Mouse (Mus musculus) thymus, postnatal 0 days (tissue): ENCODE measurements around the gene H2-T3. TPM values are rescaled to one million over a fixed set of nuclear protein-coding genes. Genes with fewer than 3 reads are reported as not detected.
A peak's percentile ranks its signal among the peaks of the same experiment; 100 is the strongest.

Experiments
- DNase-seq: peaks from one replicate; pipeline ENCODE4 v3.0.0-alpha.2; 2015; ENCODE audit warnings: low spot score
- polyA plus RNA-seq: library from polyadenylated mRNA; unstranded; fragments of >200 nt; fragmentation: Nextera tagmentation; extraction: Ambion mirVana; gene quantifications from 2 replicates; pipeline ENCODE4 v1.2.1, GENCODE M21; 2015

Gene H2-T3
- polyA plus RNA-seq = 1.9 and 2.7 TPM in 2 replicates

DNA sequence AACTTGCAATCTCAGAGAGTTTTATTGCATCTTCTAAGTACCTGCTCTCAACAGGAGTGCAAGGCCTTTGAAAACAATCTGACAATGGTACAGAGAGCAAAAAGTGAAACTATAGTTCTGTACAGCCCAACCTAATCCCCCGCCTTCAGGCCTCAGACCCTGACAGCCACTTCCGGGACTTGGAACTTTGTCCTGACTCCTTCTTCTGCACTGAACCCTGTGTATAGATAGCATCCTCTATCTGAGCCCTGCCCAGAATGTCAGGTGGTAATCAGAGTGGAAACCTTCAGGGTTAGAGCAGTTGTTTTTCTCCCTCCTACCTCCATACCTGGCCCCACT is at the start of gene H2-T3:
H2-T3 (minus strand) TSS at position 119 of the 339 bp plus-strand sequence.
- DNase-seq = no peak

DNA sequence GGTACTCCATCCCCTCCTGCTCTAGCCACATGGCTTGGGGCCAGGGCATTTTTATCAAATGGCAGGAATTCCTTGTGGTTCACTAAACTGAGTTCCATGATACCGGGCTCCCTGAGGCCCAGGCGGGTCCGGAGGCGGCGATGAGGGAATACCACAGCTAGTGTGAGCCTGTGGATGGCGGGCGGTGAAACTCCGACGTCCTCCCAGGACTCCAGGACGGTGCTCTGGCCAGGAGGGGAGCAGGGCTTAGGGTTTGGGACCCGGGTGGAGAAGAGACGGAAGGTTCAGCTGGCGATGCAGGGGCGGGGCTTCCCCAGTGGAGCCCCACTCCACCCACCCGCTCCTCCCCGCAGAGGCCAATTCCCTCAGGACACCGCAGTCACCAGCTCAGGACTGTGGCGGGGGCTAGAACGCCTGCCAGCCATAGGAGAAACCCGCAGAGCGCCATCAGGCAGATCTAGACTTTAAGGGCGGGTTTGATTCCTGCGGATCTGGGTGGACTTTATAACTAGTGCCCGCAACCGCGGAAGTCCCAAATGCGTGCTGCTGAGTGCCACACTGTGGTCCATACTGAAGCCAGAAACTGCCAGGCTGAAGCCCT is 47.3 kb upstream of the H2-T3 start:
- no peak for DNase-seq

DNA sequence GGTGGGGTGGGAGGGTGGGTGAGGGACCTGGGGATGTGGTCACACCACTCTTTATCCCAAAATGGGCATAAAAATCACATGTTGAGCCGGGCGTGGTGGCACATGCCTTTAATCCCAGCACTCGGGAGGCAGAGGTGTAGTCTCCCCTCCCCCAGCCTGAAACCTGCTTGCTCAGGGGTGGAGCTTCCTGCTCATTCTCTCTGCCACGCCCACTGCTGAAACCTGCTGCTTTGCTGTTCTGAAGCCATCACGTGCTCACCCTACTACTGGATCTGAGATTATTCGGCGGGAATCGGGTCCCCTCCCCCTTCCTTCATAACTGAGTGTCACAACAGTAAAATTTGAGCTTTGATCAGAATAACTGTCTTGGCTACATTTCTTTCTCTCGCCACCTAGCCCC is 45.2 kb upstream of the H2-T3 start:
- DNase-seq = peak; percentile 40

- DNase-seq = no peak
These were observed 43.5 kb upstream of the H2-T3 start for GRCm38 (mm10) chr17:36233572-36233971.

- DNase-seq = peak; percentile 100
These were observed 41.2 kb upstream of the H2-T3 start for GRCm38 (mm10) chr17:36231318-36231717.

- peak; percentile 23 for DNase-seq
These were observed 39.0 kb upstream of the H2-T3 start for GRCm38 (mm10) chr17:36229046-36229445.

DNA sequence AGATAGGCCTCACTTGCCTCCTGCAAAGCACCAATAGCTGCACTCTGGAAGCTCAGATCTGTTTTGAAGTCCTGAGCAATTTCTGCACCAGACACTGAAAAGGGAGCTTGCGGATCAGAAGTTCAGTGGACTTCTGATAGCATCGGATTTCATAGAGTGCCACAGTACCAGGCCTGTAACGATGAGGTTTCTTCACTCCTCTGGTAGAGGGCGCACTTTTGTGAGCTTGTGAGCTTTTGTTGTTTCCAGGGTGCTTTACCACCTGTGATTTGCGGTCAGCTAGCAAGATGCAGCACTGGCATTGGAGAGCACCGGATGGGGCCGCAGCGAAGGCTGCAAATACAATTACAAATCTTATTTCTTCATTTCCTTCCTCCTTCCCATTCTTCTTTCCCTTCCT is 36.8 kb upstream of the H2-T3 start:
- peak; percentile 85 for DNase-seq

DNA sequence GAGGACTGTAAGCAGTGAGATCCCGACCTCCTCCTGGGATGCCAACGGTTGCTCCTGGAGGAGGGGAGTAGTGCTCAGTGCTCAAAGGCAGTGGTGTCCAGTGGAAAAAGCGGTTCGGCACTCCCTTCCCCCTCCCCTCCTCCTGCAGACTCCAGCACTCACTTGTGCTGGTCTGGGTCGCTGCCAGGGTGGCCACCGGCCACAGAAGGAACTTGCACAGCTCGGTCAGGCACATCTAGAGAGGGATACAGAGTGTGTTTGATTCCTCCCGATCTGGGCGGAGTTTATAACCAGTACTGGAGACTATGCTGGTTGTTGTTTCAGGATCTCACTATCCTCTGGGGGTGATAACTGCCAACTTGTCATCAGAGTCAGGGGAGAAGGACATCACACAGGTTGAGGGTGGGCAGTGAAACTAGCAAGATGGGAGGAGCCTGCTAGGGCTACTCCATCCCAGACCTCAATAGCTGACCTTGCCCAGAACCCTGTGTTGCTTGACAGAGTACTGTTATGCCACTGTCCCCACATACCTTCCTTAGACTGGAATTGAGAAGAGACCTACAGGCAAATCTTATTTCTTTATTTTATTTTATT is 35.2 kb upstream of the H2-T3 start:
- no peak for DNase-seq

GRCm38 (mm10) chr17:36224451-36224850 is 34.4 kb upstream of the H2-T3 start:
- no peak for DNase-seq

DNA sequence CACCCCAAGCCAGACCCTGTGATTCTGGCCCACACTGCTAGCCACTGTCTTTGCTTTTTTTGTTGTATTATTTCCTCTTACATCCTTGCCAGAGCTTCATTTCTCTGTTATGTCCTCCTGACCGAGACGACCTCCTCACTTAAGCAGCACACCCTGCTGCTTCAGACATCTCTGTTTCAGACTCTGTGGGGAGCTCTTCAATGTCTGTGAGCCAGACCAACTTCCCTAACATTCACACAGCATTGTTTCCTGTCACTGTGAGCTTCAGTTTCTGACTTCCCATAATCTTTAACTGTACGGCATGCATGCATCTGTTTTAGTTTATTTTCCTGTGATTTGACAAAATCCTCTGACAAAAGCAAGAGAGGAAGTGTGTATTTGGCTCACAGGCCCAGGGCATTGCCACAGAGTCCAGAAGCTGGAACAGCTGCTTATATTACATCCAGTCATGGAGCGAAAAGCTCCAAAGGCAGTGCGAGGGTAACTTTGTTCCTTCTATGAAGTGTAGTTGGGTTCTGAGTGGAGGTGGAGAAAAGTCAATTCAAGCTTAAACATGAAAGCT is 28.6 kb upstream of the H2-T3 start:
- DNase-seq = no peak

DNA sequence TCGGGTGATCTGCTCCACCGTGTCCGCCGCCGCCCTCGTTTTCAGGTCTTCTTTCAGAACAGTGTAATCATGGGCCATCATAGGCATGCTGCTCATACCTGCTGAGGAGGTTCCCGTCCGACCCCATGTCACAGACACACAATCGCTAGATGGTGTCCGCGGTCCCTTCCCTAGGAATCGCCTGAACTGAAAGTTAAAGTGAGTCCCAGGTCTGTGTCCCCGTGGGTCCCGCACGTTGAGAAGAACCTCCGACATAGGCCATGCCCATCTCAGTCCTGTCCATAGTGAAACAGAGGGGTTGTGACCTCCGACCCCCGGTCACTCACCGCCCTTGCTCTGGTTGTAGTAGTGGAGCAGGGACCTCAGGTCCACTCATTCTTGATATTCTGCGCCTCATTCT is 25.5 kb upstream of the H2-T3 start:
- DNase-seq = no peak

- no peak for DNase-seq
These were observed 16.8 kb upstream of the H2-T3 start for GRCm38 (mm10) chr17:36206846-36207245.

DNA sequence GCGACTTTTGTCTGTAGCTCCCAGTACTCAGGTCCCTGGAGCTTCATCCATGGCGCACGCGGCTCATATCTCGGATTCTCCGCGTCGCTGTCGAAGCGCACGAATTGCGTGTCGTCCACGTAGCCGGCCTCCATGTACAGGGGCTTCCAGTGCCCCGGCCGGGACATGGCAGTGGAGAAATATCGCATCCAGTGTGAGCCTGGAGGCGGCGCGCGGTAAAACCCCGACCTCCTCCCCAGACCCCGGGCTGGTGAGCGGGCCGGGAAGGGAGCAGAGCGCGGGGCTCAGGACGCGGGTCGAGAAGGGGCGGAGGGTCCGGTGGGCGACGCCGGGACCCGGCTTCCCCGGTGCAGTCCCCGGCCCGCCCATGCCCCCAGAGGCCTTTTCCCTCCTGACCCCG is 15.8 kb upstream of the H2-T3 start:
- DNase-seq = no peak

GRCm38 (mm10) chr17:36205456-36205855 is 15.4 kb upstream of the H2-T3 start:
- peak; percentile 38 for DNase-seq

GRCm38 (mm10) chr17:36201851-36202250 is 11.8 kb upstream of the H2-T3 start:
- DNase-seq = no peak

GRCm38 (mm10) chr17:36198317-36198716 is 8.2 kb upstream of the H2-T3 start:
- DNase-seq = peak; percentile 75

DNA sequence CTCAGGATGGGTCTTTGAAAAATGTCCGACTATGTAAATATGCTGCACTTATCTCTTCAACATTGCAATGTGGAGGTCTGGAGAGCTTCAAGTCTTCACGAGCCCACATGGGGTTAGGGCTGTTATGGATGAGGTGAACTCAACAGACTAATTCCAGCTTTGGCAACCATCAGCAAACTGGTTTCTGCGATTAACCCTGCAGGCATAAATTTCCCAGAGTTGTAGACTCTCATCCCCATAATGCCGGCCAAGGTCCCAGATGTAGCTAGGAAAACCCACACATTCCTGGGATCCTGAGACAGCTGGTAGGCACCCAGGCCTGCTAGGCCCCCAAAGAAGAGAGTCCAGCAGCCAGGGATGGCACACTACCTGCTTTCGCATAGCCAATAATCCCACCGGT is 4.4 kb upstream of the H2-T3 start:
- DNase-seq = no peak

GRCm38 (mm10) chr17:36193546-36194141 is 3.6 kb upstream of the H2-T3 start:
- DNase-seq = peak; percentile 94

DNA sequence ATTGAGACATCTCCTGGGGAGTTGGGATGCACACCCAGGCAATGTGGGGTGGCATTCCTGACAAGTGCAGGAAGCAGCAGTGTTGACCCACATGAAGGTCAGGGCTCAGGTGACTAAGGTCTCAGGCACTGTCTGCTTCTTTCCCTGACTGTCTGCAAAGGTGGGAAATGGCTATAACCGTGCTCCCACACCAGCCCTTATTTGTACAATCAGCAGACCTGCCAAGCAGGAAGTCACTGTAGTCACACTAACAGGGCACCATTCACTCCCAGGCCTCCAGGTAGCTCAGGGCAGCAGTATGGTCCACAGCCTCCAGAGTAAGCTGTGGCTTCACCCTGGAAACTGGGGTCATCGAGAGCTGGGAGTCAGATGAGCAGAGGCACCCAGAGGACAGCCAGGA is 2.3 kb upstream of the H2-T3 start:
- DNase-seq = no peak

GRCm38 (mm10) chr17:36189491-36190168 is 457 bp downstream of the H2-T3 start:
- DNase-seq = no peak

GRCm38 (mm10) chr17:36187540-36187939 is 2.5 kb downstream of the H2-T3 start:
- DNase-seq = no peak

- DNase-seq = no peak
These were observed 7.9 kb downstream of the H2-T3 start for GRCm38 (mm10) chr17:36182212-36182611.
